In the genomic region with DNA sequence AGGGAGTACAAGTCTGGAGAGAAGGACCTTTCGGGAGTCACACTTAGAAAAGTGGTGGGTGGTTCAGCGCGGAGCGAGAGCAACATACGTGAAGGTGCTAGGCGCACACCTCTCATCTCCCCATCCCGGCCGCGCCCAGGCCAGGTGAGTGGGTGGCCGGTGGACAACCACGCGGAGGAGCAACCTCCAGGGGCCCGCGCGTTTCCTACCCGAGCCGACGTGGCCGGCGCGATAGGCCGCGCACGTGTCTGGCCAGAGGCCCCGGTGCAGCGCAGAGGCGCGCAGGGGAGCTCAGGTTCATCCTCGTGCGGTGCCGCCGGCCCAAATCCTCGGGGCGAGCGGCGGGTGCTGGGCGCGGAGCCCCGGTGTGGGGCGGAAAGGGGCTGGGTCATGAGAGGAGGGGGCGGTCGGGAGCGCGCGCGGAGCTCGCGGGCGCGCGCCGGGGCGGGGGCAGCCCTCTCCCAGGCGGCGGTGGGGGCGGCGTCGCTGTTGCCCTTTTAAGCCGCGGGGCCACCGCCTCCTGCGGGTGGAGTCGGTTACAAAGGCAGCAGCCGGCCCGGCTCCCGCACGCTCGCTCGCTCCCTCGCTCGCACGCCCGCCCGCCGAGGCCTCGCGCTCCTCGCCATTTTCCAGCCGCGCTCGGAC, we compare ENCODE assay signal across 8 mouse cellular contexts. TPM values are rescaled to one million over a fixed set of nuclear protein-coding genes. Genes with fewer than 3 reads are reported as not detected.
DNase-seq lines count a peak whose midpoint lies in the region; ATAC-seq and TF ChIP-seq lines count a peak whose summit lies in the region.

A gene (plus strand): TSS at position 1 of the 645 bp plus-strand sequence.

- H3K4me1 ChIP-seq in ES-E14 (ENCODE audit: control insufficient read depth in 2 of 2, insufficient read depth in 2 of 2, low read length in 2 of 2, poor library complexity in 1 of 2), result peaks cover 5 to 9% of the 10 kb centered on the region in 2 experiments
- peaks cover 23% of the 10 kb centered on the region for H3K4me1 ChIP-seq in forebrain, embryonic 12.5 days
- peaks cover 16% of the 10 kb centered on the region for H3K4me1 ChIP-seq in heart, embryonic 16.5 days (ENCODE audit: control insufficient read depth, insufficient read depth, low read length)

- under 1% methylated on average over 67 of the region's 81 CpGs for WGBS in forebrain, embryonic 12.5 days
- WGBS in heart, embryonic 16.5 days, result under 1% methylated on average over 51 of the region's 81 CpGs

- H3K9ac ChIP-seq in ES-E14 (ENCODE audit: insufficient read depth, low read depth, low read length, poor library complexity, severe bottlenecking), result peak within 1 kb of the TSS; percentile 88
- peak within 1 kb of the TSS; percentile 93 for H3K9ac ChIP-seq in forebrain, embryonic 12.5 days
- peak within 1 kb of the TSS; percentile 90 for H3K9ac ChIP-seq in heart, embryonic 16.5 days (ENCODE audit: low read length)

- H3K27ac ChIP-seq in ES-E14 (ENCODE audit: insufficient read depth, low read depth, low read length, poor library complexity, severe bottlenecking), result no peak within 1 kb of the TSS
- H3K27ac ChIP-seq in forebrain, embryonic 12.5 days, result peak within 1 kb of the TSS; percentile 81
- H3K27ac ChIP-seq in heart, embryonic 16.5 days (ENCODE audit: low read length), result peak within 1 kb of the TSS; percentile 70

- no peaks in the 10 kb centered on the region for H3K9me3 ChIP-seq in ES-E14 (ENCODE audit: control insufficient read depth, insufficient read depth, low read depth, low read length)
- no peaks in the 10 kb centered on the region for H3K9me3 ChIP-seq in forebrain, embryonic 12.5 days
- H3K9me3 ChIP-seq in heart, embryonic 16.5 days (replicated peaks; ENCODE audit: control insufficient read depth, low read length), result no peaks in the 10 kb centered on the region

- peak within 1 kb of the TSS; percentile 76 for H3K4me2 ChIP-seq in forebrain, embryonic 12.5 days
- peak within 1 kb of the TSS; percentile 85 for H3K4me2 ChIP-seq in heart, embryonic 16.5 days (ENCODE audit: low read depth, low read length)

- H3K4me3 ChIP-seq in ES-E14 (ENCODE audit: insufficient read depth in 1 of 2, low read depth in 1 of 2, low read length in 2 of 2, poor library complexity in 1 of 2, severe bottlenecking in 1 of 2), result peak within 1 kb of the TSS; percentile 88 to 95
- H3K4me3 ChIP-seq in forebrain, embryonic 12.5 days (replicated peaks), result peak within 1 kb of the TSS; percentile 89
- H3K4me3 ChIP-seq in heart, embryonic 16.5 days (ENCODE audit: low read length), result peak within 1 kb of the TSS; percentile 78

- in situ Hi-C loops in ES-E14 (cut with MboI; ENCODE audit: low sequenced_read_pairs in 2 of 2, unreplicated experiment in 2 of 2), result no loop called here

- H3K27me3 ChIP-seq in forebrain, embryonic 12.5 days, result no peaks in the 10 kb centered on the region
- no peaks in the 10 kb centered on the region for H3K27me3 ChIP-seq in heart, embryonic 16.5 days (ENCODE audit: control insufficient read depth, insufficient read depth, low read length)

- H3K36me3 ChIP-seq in ES-E14 (ENCODE audit: control insufficient read depth, insufficient read depth, low read length, poor library complexity, severe bottlenecking), result 0 out of 2 replicates have a peak, but pooled peaks cover 4% of the 10 kb centered on the region
- 0 out of 2 replicates have a peak, but pooled peaks cover 2% of the 10 kb centered on the region for H3K36me3 ChIP-seq in forebrain, embryonic 12.5 days (replicated peaks)
- H3K36me3 ChIP-seq in heart, embryonic 16.5 days (ENCODE audit: control insufficient read depth, insufficient read depth), result no peaks in the 10 kb centered on the region

- ATAC-seq in forebrain, embryonic 12.5 days (ENCODE audit: low FRiP score), result peak; percentile 85
- peak; percentile 85 for ATAC-seq in heart, embryonic 16.5 days (replicated peaks; ENCODE audit: extremely low read depth, insufficient read depth, low FRiP score)

- DNase-seq in ES-E14 (ENCODE audit: low read depth, low spot score), result peak; percentile 65
- DNase-seq in c-Kit-positive CD71-negative TER-119-negative erythroid progenitor cells, embryonic 14.5 days (ENCODE audit: low read depth), result peak; percentile 48
- DNase-seq in layer of hippocampus, postnatal 14 days (ENCODE audit: low spot score in 2 of 2), result peak; percentile 65 to 66
- peak; percentile 75 for DNase-seq in lung, postnatal 14 days
- peak; percentile 88 for DNase-seq in retina, postnatal 1 day
- peak; percentile 61 to 62 for DNase-seq in urinary bladder, adult 18-20 months (ENCODE audit: low spot score in 2 of 2)

TF ChIP-seq in ES-E14, 5 proteins besides CTCF, POLR2A, EP300 and RAD21:
- TF ChIP-seq MAFK (IDR thresholded peaks at IDR 0.05; ENCODE audit: insufficient read depth, low read depth, low read length), result no peak
- peak; percentile 46; the same call in 1 of the 2 replicates for TF ChIP-seq HCFC1 (IDR thresholded peaks at IDR 0.05; ENCODE audit: borderline replicate concordance, insufficient read depth, low read length)

RNA-seq across cellular contexts. Expression of the gene that starts here (rescaled TPM):
- 21.5 and 24.9 TPM in 2 replicates for total RNA-seq in ES-E14 (2012; rRNA removed)
- 44.8 and 46.5 TPM in 2 replicates for polyA plus RNA-seq in forebrain, embryonic 12.5 days (2016; fragmentation: Nextera tagmentation; extraction: Ambion mirVana)
- 21.2 and 28.8 TPM in 2 replicates for polyA plus RNA-seq in heart, embryonic 16.5 days (2015; fragmentation: Nextera tagmentation; extraction: Ambion mirVana)
- total RNA-seq in layer of hippocampus, postnatal 14 days (2021), result 10 to 100 TPM; 49.2 to 55.2 TPM
